Mouse (Mus musculus): ENCODE measurements at regions not wholly inside any gene's neighbourhood (a gene's known extent, or its start where the extent isn't known, plus 50 kb on each side); places are given as distances from the start of the nearest gene placed in this dataset.

DNA sequence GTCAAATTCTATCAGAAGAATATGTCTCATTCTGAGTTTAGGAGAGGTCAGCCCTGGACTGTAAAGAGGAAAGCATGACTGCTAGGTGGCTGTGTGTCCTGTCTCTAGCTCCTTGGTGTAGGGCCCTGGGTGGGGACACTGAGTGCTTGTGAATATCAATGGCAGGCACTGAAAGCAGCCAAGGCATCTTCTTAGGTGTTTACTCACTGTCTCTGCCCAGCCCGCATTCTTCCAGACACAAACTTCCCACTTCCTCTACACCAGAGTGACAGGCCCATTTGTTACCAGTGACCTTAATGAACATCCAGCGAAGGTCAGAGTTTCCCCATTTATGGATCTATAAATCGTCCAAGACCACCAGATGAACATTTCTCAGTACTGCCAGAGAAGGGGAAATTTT is 823.1 kb downstream of the Efna5 start:
- DNase-seq: no peak

DNA sequence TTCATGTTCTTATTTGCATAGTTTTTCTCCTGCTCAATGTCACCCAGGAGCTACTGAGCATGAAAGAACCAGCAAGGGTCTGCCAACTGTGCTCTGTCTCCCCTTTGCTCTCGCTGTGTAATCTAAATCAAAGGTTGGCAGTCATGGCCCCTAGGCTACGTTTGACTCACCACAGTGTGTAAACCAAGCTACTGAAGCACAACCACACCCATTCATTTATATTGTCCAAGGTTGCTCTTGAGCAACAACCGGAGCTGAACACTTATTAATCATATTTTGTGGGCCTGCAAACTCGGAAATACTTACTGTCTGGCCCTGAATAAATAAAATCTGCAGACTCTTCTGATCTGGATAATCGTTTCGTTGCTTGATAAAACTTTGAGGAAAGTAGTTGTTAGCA is 826.3 kb downstream of the Efna5 start:
- DNase-seq: no peak

DNA sequence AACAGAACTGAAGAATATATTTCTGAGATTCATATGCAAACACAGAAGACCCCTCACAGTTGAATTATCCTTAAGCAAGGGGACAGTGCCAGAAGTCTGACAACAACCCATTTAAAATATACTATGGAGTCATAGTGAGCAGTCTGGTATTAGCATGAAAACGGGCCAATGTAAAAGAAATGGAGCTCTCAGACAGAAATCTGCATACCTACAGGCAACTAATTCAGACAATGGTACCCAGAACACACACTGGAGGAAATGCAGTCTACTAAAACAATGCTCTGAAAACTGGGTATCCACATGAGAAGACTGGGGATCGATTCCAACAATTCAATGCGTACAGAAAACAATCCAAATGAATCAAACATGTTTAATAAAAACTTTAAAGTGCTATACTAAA is 832.1 kb downstream of the Efna5 start:
- DNase-seq: no peak

- DNase-seq: no peak
These were observed 850.5 kb downstream of the Efna5 start for GRCm38 (mm10) chr17:62030614-62031013.

Measured in kidney, postnatal 4 days (tissue).